Mouse (Mus musculus): ENCODE results near the gene Nmbr. TPM values are rescaled to one million over a fixed set of nuclear protein-coding genes. Genes with fewer than 3 reads are reported as not detected.

Gene Nmbr
- 0.84 and 0.88 TPM in 2 replicates for polyA plus RNA-seq (2015; fragmentation: Nextera tagmentation; extraction: Ambion mirVana)

DNA sequence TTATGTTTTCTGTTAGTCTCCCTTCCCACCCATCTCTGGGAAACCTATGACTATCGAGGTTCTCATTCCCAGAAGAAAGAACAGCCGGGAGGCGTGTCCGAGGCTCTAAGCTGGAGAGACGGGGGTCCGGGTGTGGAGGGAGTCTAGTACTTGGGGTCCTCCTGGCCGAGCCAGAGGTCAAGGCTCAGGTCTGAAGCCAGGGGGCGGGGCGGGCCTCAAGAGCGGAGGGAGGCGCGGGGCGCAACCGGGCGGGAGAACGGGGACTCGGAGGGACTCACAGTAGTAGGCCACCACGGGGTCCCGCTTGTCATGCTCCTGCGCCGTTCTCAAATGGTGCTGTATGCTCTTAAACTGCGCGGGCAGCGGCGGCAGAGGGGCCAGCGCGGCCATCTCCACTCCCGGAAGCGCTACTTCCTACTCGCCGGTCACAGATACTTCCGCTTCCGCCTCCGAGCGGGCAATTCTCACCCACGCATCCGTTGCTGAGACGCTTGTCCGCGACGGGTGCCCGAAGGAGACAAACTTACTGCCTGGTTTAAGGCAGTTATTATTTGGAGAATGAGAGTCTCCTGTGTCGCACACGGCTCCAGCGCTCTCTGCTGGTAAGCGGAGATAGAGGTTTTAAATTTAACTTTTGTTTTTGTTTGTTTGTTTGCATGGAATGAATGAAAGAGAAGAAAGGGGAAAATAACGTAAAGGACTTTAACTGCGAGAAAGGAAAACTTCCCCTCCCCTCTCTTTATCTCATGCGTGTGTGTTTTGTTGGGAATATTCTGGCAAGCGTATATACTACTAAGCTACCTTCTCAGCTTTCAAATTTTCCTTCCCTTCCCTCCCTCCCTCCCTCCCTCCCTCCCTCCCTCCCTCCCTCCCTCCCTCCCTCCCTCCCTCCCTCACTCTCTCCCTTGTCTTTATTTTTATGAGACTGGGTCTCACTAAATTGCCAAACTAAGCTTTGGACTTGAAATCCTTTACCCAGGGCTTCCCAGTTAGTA, at the start of gene Nmbr, which contains the start of gene Vta1:
Nmbr (plus strand) TSS at position 520 of the 995 bp plus-strand sequence.
Vta1 (minus strand) TSS at position 489 of the 995 bp plus-strand sequence.
- WGBS = under 1% methylated on average over 47 of the region's 50 CpGs
- Histone ChIP-seq H3K4me2 (peak within 1 kb of the TSS; percentile 67), H3K36me3 (ENCODE audit: poor library complexity, severe bottlenecking) (no peaks in the 10 kb centered on the region), H3K9me3 (replicated peaks) (no peaks in the 10 kb centered on the region), H3K27ac (peak within 1 kb of the TSS; percentile 49; the same call in 1 of the 2 replicates), H3K4me1 (peaks cover 20% of the 10 kb centered on the region), H3K4me3 (peak within 1 kb of the TSS; percentile 88), H3K27me3 (no peaks in the 10 kb centered on the region), H3K9ac (peak within 1 kb of the TSS; percentile 76)
- peak; percentile 98 for ATAC-seq

DNA sequence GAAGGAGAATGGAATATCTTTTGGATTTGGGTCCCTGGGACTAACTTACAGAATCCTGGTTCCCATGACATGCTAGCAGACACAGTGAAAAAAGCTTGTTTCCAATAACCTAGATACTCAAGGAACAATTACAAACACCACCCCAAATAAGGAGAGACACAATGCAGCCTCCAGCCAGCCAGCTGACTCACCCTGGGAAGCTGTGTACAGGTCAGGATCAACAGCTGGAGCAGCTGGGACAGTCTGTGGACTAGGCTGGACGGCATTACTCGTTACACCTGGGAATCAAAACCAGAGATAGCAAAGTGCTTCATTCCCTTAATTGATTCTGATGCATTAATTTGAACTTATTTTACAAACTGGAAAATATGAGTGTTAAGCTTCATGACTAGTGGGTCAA, 44.5 kb upstream of the Nmbr start:
- Histone ChIP-seq H3K4me3 (no peak overlapping the region), H3K27me3 (no peaks in the 10 kb centered on the region), H3K9ac (no peak overlapping the region), H3K4me2 (no peak overlapping the region), H3K4me1 (no peaks in the 10 kb centered on the region), H3K9me3 (replicated peaks) (no peaks in the 10 kb centered on the region), H3K27ac (no peak overlapping the region), H3K36me3 (ENCODE audit: poor library complexity, severe bottlenecking) (peaks cover 30% of the 10 kb centered on the region)
- WGBS = 85% methylated on average over 2 of the region's 2 CpGs
- no peak for ATAC-seq

DNA sequence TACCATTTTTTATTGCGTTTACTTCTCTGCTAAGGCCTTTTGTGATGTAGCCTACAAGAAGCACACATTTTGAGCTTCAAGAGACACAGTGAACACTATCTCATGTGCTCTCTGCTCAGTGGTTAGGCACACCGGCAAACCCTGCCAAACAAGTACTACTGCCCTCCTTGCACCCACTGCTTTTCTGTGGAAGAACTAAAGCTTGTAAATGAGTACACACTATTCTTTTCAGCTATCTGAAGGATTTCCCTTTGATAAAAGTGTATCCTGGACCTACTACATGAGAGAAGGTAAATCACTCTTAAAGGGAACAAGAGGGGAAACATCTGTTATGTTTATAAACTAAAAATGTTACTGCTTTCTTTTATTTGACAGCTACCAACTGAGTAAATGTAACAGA, 39.2 kb upstream of the Nmbr start:
- H3K27ac ChIP-seq = no peak overlapping the region

DNA sequence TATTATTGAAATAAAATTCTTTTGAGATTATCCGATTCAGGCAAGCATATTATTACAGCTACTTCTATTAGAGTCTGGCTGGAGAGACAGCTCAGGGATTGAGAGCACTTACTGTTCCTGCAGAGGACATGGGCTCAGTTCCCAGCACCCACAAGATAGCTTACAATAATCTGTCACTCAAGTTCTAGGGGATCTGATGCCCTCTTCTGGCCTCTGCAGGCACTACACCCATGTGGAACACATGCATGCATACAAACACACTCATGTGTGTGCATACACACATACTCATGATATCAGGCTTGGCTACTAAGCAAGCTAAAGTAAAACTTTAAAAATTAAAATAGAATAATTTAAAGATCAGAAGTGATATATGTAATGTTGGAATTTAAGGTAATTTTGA, 19.7 kb upstream of the Nmbr start:
- H3K4me2 ChIP-seq = no peak overlapping the region
- ATAC-seq = no peak
- no peak overlapping the region for H3K4me3 ChIP-seq
- no peaks in the 10 kb centered on the region for H3K27me3 ChIP-seq
- no peaks in the 10 kb centered on the region for H3K9me3 ChIP-seq (replicated peaks)
- no peak overlapping the region for H3K9ac ChIP-seq
- peaks cover 4% of the 10 kb centered on the region; the same call in 1 of the 2 replicates for H3K4me1 ChIP-seq
- no peak overlapping the region for H3K27ac ChIP-seq
- H3K36me3 ChIP-seq (ENCODE audit: poor library complexity, severe bottlenecking) = peaks cover 18% of the 10 kb centered on the region
- 98% methylated on average over 1 of the region's 1 CpGs for WGBS

More for the DNA sequence above, 39.2 kb upstream of the Nmbr start:
- no peaks in the 10 kb centered on the region for H3K27me3 ChIP-seq
- no peaks in the 10 kb centered on the region for H3K4me1 ChIP-seq
- H3K9ac ChIP-seq = no peak overlapping the region
- H3K4me3 ChIP-seq = no peak overlapping the region
- peaks cover 27% of the 10 kb centered on the region for H3K36me3 ChIP-seq (ENCODE audit: poor library complexity, severe bottlenecking)
- ATAC-seq = no peak
- no peak overlapping the region for H3K4me2 ChIP-seq
- no peaks in the 10 kb centered on the region for H3K9me3 ChIP-seq (replicated peaks)
- 91% methylated on average over 2 of the region's 2 CpGs for WGBS

DNA sequence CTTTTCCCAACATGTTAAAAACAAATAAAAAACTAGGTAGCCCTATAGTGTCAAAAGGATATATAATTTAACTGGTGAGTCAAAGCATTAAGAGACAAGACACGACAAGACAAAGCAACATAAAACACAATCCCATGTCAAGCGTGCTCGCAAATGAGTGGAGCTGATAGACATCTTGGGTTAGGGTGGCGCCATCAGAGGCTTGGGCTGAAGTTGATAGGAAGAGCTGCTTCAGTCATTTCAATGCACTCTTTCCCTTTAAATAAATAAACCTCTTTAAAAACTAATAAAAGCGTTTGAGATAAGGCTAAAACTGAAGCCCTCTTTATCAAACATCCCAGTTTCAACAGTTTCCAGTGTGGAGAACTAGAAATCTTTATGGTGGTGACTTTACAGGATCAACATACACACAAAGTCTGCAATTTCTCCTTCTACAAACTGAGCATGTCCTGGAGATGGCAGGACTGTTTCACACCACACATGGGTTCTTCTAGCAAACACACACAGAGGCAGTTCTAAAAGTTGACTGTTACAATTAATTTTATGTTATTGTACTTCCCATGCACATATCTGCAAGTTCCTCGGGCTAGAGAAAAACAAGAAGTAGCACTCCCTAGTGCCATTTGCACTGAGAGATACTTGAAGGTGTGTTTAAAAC, 16.5 kb upstream of the Nmbr start:
- Histone ChIP-seq H3K27ac (no peak overlapping the region), H3K4me3 (no peak overlapping the region), H3K9ac (no peak overlapping the region), H3K36me3 (ENCODE audit: poor library complexity, severe bottlenecking) (peaks cover 18% of the 10 kb centered on the region), H3K27me3 (no peaks in the 10 kb centered on the region), H3K9me3 (replicated peaks) (no peaks in the 10 kb centered on the region), H3K4me1 (peaks cover 4% of the 10 kb centered on the region; the same call in 1 of the 2 replicates), H3K4me2 (no peak overlapping the region)
- WGBS = 95% methylated on average over 6 of the region's 6 CpGs
- ATAC-seq = no peak

DNA sequence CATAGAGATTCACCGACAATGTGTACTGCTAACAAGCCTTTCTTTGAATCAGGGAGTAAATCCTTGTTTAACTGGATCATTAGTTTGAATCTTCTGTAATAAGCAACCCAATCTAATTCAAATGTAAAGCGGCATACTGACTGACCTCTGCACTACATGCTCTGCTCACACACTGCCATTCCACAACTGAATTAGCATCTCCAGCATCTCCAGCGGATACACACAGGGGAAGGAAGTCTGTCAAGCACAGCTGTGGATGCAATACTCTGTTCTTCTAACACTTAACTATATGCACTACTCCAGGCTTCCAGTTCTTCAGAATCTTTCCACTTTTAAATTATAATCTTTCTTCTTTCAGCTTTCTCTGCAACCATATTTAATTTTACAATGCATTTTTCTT, 15.0 kb upstream of the Nmbr start:
- Histone ChIP-seq H3K9ac (no peak overlapping the region), H3K27ac (no peak overlapping the region), H3K36me3 (ENCODE audit: poor library complexity, severe bottlenecking) (peaks cover 18% of the 10 kb centered on the region), H3K27me3 (no peaks in the 10 kb centered on the region), H3K9me3 (replicated peaks) (no peaks in the 10 kb centered on the region), H3K4me3 (no peak overlapping the region), H3K4me1 (peaks cover 4% of the 10 kb centered on the region; the same call in 1 of the 2 replicates), H3K4me2 (no peak overlapping the region)
- ATAC-seq = no peak
- WGBS = 40% methylated on average over 3 of the region's 3 CpGs

DNA sequence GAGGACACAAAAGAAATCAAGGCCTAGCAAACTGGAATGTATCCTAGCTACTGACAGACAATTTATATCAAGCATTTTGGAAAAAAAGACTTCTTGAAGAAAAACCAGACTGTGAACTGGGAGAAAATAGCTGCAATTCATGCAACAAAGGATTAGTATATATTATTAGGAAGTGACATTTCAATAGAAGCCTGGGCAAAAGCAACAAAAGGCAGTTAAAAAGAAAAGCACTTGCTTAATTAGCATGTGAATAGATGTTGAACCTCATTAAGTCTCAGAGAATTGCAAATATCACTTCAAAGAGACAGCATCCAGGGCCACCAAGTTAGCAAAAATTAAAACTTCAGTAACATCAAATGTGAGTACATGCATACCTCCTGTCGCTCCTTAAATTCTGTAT, 2.2 kb upstream of the Nmbr start:
- ATAC-seq = peak; percentile 6; the same call in 1 of the 2 replicates

DNA sequence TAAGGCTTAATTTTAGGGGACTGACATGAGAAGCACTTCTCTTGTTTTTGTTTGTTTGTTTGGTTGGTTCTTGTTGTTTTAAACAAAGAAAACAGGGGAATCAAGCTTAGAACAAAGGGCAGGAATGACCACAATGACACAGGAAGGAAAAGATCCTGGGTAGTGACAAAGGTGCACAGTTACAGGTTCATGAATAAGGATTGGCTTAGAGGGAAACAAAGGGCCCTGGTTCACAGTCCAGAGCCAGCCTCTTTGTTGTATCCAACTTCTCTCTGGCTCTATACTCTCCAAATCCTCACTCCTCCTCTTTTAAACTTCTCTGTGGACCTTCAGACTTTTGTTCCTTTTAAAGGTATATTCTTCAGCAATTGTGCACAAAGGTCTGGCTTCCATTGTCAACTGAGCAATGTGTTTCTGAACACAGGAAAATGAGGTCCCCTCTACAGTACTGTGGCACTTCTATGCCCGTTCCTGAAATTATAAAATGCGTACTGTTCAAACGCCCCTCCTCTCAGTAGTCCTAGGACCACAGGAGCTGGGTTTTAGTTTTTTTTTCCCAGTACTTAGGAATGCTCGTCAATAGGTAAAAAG, 1.5 kb upstream of the Nmbr start:
- Histone ChIP-seq H3K9ac (peak overlapping the region; percentile 39), H3K4me2 (peak overlapping the region; percentile 67), H3K27me3 (no peaks in the 10 kb centered on the region), H3K4me3 (peak overlapping the region; percentile 88), H3K9me3 (replicated peaks) (no peaks in the 10 kb centered on the region), H3K4me1 (peaks cover 20% of the 10 kb centered on the region), H3K36me3 (ENCODE audit: poor library complexity, severe bottlenecking) (no peaks in the 10 kb centered on the region), H3K27ac (peak overlapping the region; percentile 41)
- WGBS = 31% methylated on average over 4 of the region's 4 CpGs
- no peak for ATAC-seq

More for the DNA sequence above, 2.2 kb upstream of the Nmbr start:
- Histone ChIP-seq H3K4me3 (peak overlapping the region; percentile 88), H3K9me3 (replicated peaks) (no peaks in the 10 kb centered on the region), H3K4me1 (peaks cover 20% of the 10 kb centered on the region), H3K27ac (no peak overlapping the region), H3K36me3 (ENCODE audit: poor library complexity, severe bottlenecking) (no peaks in the 10 kb centered on the region), H3K4me2 (peak overlapping the region; percentile 67), H3K9ac (peak overlapping the region; percentile 39; the same call in 1 of the 2 replicates), H3K27me3 (no peaks in the 10 kb centered on the region)
- 31% methylated on average over 1 of the region's 1 CpGs for WGBS

DNA sequence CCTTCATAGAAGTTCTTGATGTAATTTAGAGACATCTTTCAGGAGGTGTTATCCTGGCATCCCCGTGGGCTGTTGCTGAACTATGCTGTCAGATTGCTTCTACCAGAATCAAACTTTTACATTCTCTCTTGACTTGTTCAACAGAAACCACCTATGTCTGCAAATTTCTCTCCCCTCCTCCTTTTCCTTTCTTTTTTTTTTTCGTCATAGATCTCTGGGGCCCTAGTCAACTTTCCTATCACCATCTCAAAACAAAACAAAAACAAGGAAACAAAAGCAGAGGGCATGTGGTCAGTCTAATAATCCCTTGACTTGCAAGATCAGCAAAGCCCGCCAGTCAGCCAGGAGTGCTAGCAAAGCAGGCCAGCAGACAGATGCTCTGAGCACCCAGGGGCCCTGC, 12.7 kb downstream of the Nmbr start, which contains the start of gene Gje1:
Gje1 (minus strand) TSS at position 101 of the 400 bp plus-strand sequence.
- H3K4me2 ChIP-seq = no peak within 1 kb of the TSS
- ATAC-seq = no peak
- H3K27ac ChIP-seq = no peak within 1 kb of the TSS
- no peak within 1 kb of the TSS for H3K9ac ChIP-seq
- H3K36me3 ChIP-seq (ENCODE audit: poor library complexity, severe bottlenecking) = no peaks in the 10 kb centered on the region
- H3K9me3 ChIP-seq (replicated peaks) = no peaks in the 10 kb centered on the region
- H3K4me1 ChIP-seq = no peaks in the 10 kb centered on the region
- 50% methylated on average over 3 of the region's 3 CpGs for whole genome bisulfite sequencing
- no peak within 1 kb of the TSS for H3K4me3 ChIP-seq
- no peaks in the 10 kb centered on the region for H3K27me3 ChIP-seq

DNA sequence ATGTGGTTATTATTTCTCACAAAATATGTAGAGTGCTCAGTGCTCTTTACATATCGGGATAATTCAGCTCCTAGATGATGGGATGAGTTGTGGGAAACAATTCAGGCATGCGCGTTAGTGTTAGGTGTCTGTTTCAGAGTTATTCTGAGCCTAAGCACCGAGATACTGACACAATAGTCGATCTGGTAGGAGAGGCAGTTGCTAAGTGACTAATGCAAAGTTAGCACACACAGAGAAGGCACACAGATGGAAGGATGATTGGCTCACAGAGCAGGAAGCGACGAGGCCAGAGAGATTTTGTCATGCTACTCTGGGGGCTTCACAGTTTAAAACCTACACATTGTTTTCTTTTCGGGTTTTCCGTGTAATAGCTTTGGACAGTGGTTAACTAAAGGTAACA, 20.3 kb downstream of the Nmbr start:
- no peak overlapping the region for H3K4me3 ChIP-seq
- no peaks in the 10 kb centered on the region for H3K4me1 ChIP-seq
- ATAC-seq = no peak
- H3K27me3 ChIP-seq = no peaks in the 10 kb centered on the region
- 66% methylated on average over 9 of the region's 9 CpGs for WGBS
- H3K4me2 ChIP-seq = no peak overlapping the region
- H3K36me3 ChIP-seq (ENCODE audit: poor library complexity, severe bottlenecking) = no peaks in the 10 kb centered on the region
- no peak overlapping the region for H3K27ac ChIP-seq
- H3K9me3 ChIP-seq (replicated peaks) = no peaks in the 10 kb centered on the region
- H3K9ac ChIP-seq = no peak overlapping the region

DNA sequence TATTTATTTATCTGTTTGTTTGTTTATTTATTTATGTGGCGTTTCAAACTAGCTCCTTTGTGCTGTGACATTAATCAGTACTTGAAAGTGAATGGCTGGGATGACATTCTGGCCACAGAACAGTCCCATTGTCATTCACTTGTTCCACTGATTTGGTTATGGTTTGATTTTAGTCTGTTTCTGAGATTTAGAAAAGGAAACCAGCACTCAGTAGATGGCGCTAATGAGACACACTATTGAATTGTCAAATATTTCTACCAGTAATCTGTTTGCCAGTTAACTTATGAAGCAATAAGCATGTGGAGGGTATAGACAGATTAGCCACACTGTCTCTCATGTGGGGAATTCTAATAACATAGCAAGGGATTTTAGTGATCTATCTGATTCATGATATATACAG, 28.9 kb downstream of the Nmbr start:
- no peak overlapping the region for H3K4me2 ChIP-seq
- WGBS = 9% methylated on average over 2 of the region's 2 CpGs
- no peak overlapping the region for H3K27ac ChIP-seq
- H3K9ac ChIP-seq = no peak overlapping the region
- no peaks in the 10 kb centered on the region for H3K27me3 ChIP-seq
- H3K9me3 ChIP-seq (replicated peaks) = no peaks in the 10 kb centered on the region
- no peaks in the 10 kb centered on the region for H3K36me3 ChIP-seq (ENCODE audit: poor library complexity, severe bottlenecking)
- ATAC-seq = peak; percentile 70
- no peak overlapping the region for H3K4me3 ChIP-seq
- no peaks in the 10 kb centered on the region for H3K4me1 ChIP-seq

All from forebrain, embryonic 13.5 days (tissue).